Mouse (Mus musculus) liver, adult 2 months (tissue): Measurements from ENCODE around the gene Eps8. TPM values are rescaled to one million over a fixed set of nuclear protein-coding genes. Genes with fewer than 3 reads are reported as not detected.

Experiments used
- DNase-seq: peaks from one replicate; pipeline ENCODE4 v3.0.0-alpha.2; 2011; ENCODE audit warnings: low read depth, low spot score; ENCODE audit errors: extremely low read depth
- H3K27ac ChIP-seq: fragments of 200-500 bp; replicated peaks from 2 replicates; pipeline ENCODE4 v1.5.1; 2012; ENCODE audit warnings: low read depth, mild to moderate bottlenecking, control low read depth, inconsistent platforms, low read length; ENCODE audit not compliant: insufficient read depth
- H3K27me3 ChIP-seq: fragments of 200-500 bp; 2 replicates; pipeline ENCODE4 v1.6.1; 2012; ENCODE audit warnings: mild to moderate bottlenecking, moderate library complexity, low read length, inconsistent platforms; ENCODE audit not compliant: control insufficient read depth, insufficient read depth
- H3K36me3 ChIP-seq: fragments of 200-500 bp; 2 replicates; pipeline ENCODE4 v1.6.1; 2012; ENCODE audit warnings: low read length, inconsistent platforms; ENCODE audit not compliant: control insufficient read depth, insufficient read depth
- H3K4me1 ChIP-seq: fragments of 200-500 bp; 2 replicates; pipeline ENCODE4 v1.6.1; 2011; ENCODE audit warnings: low read length; ENCODE audit not compliant: control insufficient read depth, insufficient read depth
- H3K4me3 ChIP-seq: fragments of 200-500 bp; 2 replicates; pipeline ENCODE4 v1.5.1; 2011; ENCODE audit warnings: low read depth, mild to moderate bottlenecking, control low read depth, low read length, moderate library complexity; ENCODE audit not compliant: insufficient read depth
- H3K79me2 ChIP-seq: fragments of 200-500 bp; 2 replicates; pipeline ENCODE4 v1.6.1; 2012; ENCODE audit warnings: inconsistent platforms, mild to moderate bottlenecking, low read length, moderate library complexity; ENCODE audit not compliant: control insufficient read depth, insufficient read depth
- H3K9ac ChIP-seq: fragments of 200-500 bp; 2 replicates; pipeline ENCODE4 v1.6.1; 2012; ENCODE audit warnings: low read depth, mild to moderate bottlenecking, control low read depth, inconsistent platforms, low read length
- CTCF ChIP-seq: fragments of 200-500 bp; IDR thresholded peaks from 2 replicates; pipeline ENCODE4 v1.5.1; 2011; ENCODE audit warnings: low read depth, low read length, control low read depth
- POLR2A ChIP-seq: fragments of 200-500 bp; IDR thresholded peaks from 2 replicates; pipeline ENCODE4 v1.6.1; 2011; ENCODE audit warnings: low read length, control low read depth; ENCODE audit not compliant: insufficient read depth; ENCODE audit errors: extremely low read depth
- WGBS: fragments of 180-500 bp; shearing (Covaris S2); methylation state at CpG from one replicate; pipeline ENCODE4 v1.1.7; 2018; 5-methylcytosine and 5-hydroxymethylcytosine counted together
- polyA plus RNA-seq: library from polyadenylated mRNA; depleted of rRNA; stranded (reverse); fragments of >200 nt; gene quantifications from 2 replicates; pipeline ENCODE4 v1.2.3, GENCODE M21; 2012
- total RNA-seq: library from RNA; depleted of rRNA; stranded (reverse); fragments of >200 nt; gene quantifications from 2 replicates; pipeline ENCODE4 v1.2.3, GENCODE M21; 2014

The Eps8 gene
- total and polyA plus RNA-seq, 2 experiments, result 0.89 to 2.2 TPM

- no peaks in the 10 kb centered on the region for H3K79me2 ChIP-seq
- no peak for TF ChIP-seq POLR2A
- no peak for TF ChIP-seq CTCF
- H3K36me3 ChIP-seq, result no peaks in the 10 kb centered on the region
- no peaks in the 10 kb centered on the region for H3K4me1 ChIP-seq
- H3K4me3 ChIP-seq, result no peak overlapping the region
- no peak overlapping the region for H3K27ac ChIP-seq
- 87% methylated on average over 9 of the region's 9 CpGs for WGBS
- no peak overlapping the region for H3K9ac ChIP-seq
- H3K27me3 ChIP-seq, result no peaks in the 10 kb centered on the region; the same call in 1 of the 2 replicates
- DNase-seq, result no peak
Observed at GRCm38 (mm10) chr6:137670820-137671219, 16.1 kb upstream of the Eps8 start.

GRCm38 (mm10) chr6:137669876-137670275, 15.2 kb upstream of the Eps8 start:
- Histone ChIP-seq H3K27me3 (no peaks in the 10 kb centered on the region; the same call in 1 of the 2 replicates), H3K27ac (no peak overlapping the region), H3K9ac (no peak overlapping the region), H3K4me1 (no peaks in the 10 kb centered on the region), H3K36me3 (no peaks in the 10 kb centered on the region), H3K4me3 (no peak overlapping the region), H3K79me2 (no peaks in the 10 kb centered on the region)
- WGBS, result 84% methylated on average over 3 of the region's 3 CpGs
- DNase-seq, result no peak
- no peak for TF ChIP-seq POLR2A
- TF ChIP-seq CTCF, result no peak

- TF ChIP-seq CTCF, result no peak
- TF ChIP-seq POLR2A, result no peak
- no peak overlapping the region for H3K27ac ChIP-seq
- H3K79me2 ChIP-seq, result no peaks in the 10 kb centered on the region
- WGBS, result 91% methylated on average over 1 of the region's 1 CpGs
- no peak overlapping the region for H3K4me3 ChIP-seq
- H3K27me3 ChIP-seq, result no peaks in the 10 kb centered on the region; the same call in 1 of the 2 replicates
- H3K4me1 ChIP-seq, result no peaks in the 10 kb centered on the region
- H3K36me3 ChIP-seq, result no peaks in the 10 kb centered on the region
- H3K9ac ChIP-seq, result no peak overlapping the region
- no peak for DNase-seq
Observed at GRCm38 (mm10) chr6:137669433-137669832, 14.8 kb upstream of the Eps8 start.

- Histone ChIP-seq H3K36me3 (no peaks in the 10 kb centered on the region), H3K27me3 (no peaks in the 10 kb centered on the region; the same call in 1 of the 2 replicates), H3K9ac (no peak overlapping the region), H3K4me3 (no peak overlapping the region), H3K4me1 (no peaks in the 10 kb centered on the region), H3K79me2 (no peaks in the 10 kb centered on the region), H3K27ac (no peak overlapping the region)
- DNase-seq, result no peak
- TF ChIP-seq POLR2A (no peak), CTCF (no peak)
- WGBS, result 57% methylated on average over 3 of the region's 3 CpGs
Observed at GRCm38 (mm10) chr6:137668331-137668730, 13.7 kb upstream of the Eps8 start.

GRCm38 (mm10) chr6:137667665-137668064, 13.0 kb upstream of the Eps8 start:
- no peaks in the 10 kb centered on the region for H3K4me1 ChIP-seq
- no peak for DNase-seq
- TF ChIP-seq CTCF, result no peak
- TF ChIP-seq POLR2A, result no peak
- H3K79me2 ChIP-seq, result no peaks in the 10 kb centered on the region
- H3K36me3 ChIP-seq, result no peaks in the 10 kb centered on the region
- WGBS, result 69% methylated on average over 3 of the region's 3 CpGs
- H3K27me3 ChIP-seq, result no peaks in the 10 kb centered on the region
- H3K4me3 ChIP-seq, result no peak overlapping the region
- H3K27ac ChIP-seq, result no peak overlapping the region
- no peak overlapping the region for H3K9ac ChIP-seq

- H3K79me2 ChIP-seq, result no peaks in the 10 kb centered on the region
- H3K27me3 ChIP-seq, result no peaks in the 10 kb centered on the region
- H3K4me3 ChIP-seq, result no peak overlapping the region
- H3K27ac ChIP-seq, result no peak overlapping the region
- H3K4me1 ChIP-seq, result no peaks in the 10 kb centered on the region
- TF ChIP-seq CTCF (no peak), POLR2A (no peak)
- H3K9ac ChIP-seq, result no peak overlapping the region
- H3K36me3 ChIP-seq, result no peaks in the 10 kb centered on the region
- DNase-seq, result no peak
- 44% methylated on average over 3 of the region's 3 CpGs for WGBS
Observed at GRCm38 (mm10) chr6:137664936-137665335, 10.3 kb upstream of the Eps8 start.
